Mouse (Mus musculus): Measurements from ENCODE around the gene Sec61a2. TPM values are rescaled to one million over a fixed set of nuclear protein-coding genes. Genes with fewer than 3 reads are reported as not detected.

Sec61a2 gene
- polyA plus RNA-seq, 1 experiment from 2014 or later = 144 TPM

DNA sequence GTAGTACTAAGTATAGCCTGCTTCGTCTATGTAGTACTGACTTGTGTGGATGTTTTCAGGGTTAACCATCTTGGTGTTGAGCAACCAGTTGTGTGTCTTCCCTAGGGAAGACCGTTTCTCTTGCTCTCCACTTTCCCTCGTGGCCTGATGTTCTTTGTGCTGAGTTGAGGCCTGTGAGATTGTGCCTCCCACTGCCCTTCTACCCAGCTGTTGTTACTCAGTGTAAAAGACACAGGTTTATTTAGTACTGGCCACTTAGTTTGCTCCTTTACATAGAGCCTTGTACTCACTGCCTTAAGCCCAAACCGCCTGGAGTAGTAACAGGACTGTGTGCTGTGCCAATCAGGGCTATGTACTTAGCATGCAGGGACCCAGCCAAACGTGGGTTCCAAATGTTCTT is 43.4 kb downstream of the Sec61a2 start:
- Histone ChIP-seq H3K27me3 (ENCODE audit: control insufficient read depth, insufficient read depth, low read length) (no peaks in the 10 kb centered on the region), H3K36me3 (ENCODE audit: control insufficient read depth, insufficient read depth, low read length) (peaks cover 6% of the 10 kb centered on the region), H3K9me3 (ENCODE audit: control insufficient read depth, low read length) (no peaks in the 10 kb centered on the region), H3K27ac (ENCODE audit: low read depth, low read length) (no peak overlapping the region), H3K4me1 (ENCODE audit: control insufficient read depth, insufficient read depth, low read length) (no peaks in the 10 kb centered on the region), H3K4me3 (ENCODE audit: low read depth, low read length) (no peak overlapping the region), H3K9ac (replicated peaks; ENCODE audit: low read depth, low read length) (no peak overlapping the region), H3K4me2 (ENCODE audit: low read depth, low read length) (no peak overlapping the region)
- no peak for ATAC-seq (ENCODE audit: low read depth)
- WGBS = 88% methylated on average over 5 of the region's 5 CpGs

DNA sequence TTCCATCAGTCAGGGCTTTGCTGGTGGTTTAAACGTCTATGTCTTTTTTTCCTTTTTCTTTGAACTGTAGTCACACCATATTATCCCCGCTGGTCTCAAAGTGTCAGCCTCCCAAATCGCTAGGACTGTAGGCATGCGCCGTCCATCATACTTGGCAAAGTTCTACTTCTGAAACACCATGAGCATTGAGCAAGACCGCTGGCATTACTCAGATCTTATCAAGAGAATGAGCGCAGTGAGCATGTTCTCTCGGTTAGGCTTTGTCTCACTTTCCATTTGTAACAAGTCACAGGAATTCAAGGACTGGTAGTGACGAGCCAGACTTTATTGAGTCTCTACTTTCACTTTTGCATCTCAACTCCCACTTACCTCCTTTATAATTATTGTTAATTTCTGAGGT is 44.1 kb downstream of the Sec61a2 start:
- no peak for ATAC-seq (ENCODE audit: low read depth)
- Histone ChIP-seq H3K27me3 (ENCODE audit: control insufficient read depth, insufficient read depth, low read length) (no peaks in the 10 kb centered on the region), H3K9me3 (ENCODE audit: control insufficient read depth, low read length) (no peaks in the 10 kb centered on the region), H3K9ac (replicated peaks; ENCODE audit: low read depth, low read length) (no peak overlapping the region), H3K27ac (ENCODE audit: low read depth, low read length) (no peak overlapping the region), H3K4me3 (ENCODE audit: low read depth, low read length) (no peak overlapping the region), H3K4me2 (ENCODE audit: low read depth, low read length) (no peak overlapping the region), H3K36me3 (ENCODE audit: control insufficient read depth, insufficient read depth, low read length) (peaks cover 6% of the 10 kb centered on the region), H3K4me1 (ENCODE audit: control insufficient read depth, insufficient read depth, low read length) (no peaks in the 10 kb centered on the region)
- WGBS = 94% methylated on average over 9 of the region's 9 CpGs

DNA sequence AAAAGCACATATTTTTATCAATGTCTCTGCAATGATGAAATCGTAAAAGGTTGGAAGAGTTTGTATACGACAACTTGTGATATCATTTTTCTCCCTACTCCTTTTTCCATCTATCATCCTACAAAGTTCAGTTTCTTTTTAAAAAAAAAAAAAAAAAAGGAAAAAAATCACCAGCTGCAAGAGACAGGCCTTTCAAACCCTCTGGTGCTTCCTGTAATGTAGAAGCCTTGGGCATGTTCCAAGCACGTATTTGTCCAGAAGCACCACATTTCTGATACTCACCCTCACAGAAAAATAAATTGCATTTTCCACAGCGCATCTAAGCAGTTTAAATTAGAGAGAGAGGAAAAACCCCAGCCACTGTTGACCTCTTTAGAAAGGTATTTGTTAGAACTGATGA is 49.4 kb downstream of the Sec61a2 start:
- H3K36me3 ChIP-seq (ENCODE audit: control insufficient read depth, insufficient read depth, low read length) = peaks cover 6% of the 10 kb centered on the region; the same call in 1 of the 2 replicates
- 39% methylated on average over 4 of the region's 4 CpGs for WGBS
- no peak for ATAC-seq (ENCODE audit: low read depth)
- H3K9me3 ChIP-seq (ENCODE audit: control insufficient read depth, low read length) = no peaks in the 10 kb centered on the region
- H3K9ac ChIP-seq (replicated peaks; ENCODE audit: low read depth, low read length) = no peak overlapping the region
- no peaks in the 10 kb centered on the region for H3K27me3 ChIP-seq (ENCODE audit: control insufficient read depth, insufficient read depth, low read length)
- peak overlapping the region; percentile 53 for H3K4me3 ChIP-seq (ENCODE audit: low read depth, low read length)
- peak overlapping the region; percentile 45 for H3K4me2 ChIP-seq (ENCODE audit: low read depth, low read length)
- no peak overlapping the region for H3K27ac ChIP-seq (ENCODE audit: low read depth, low read length)
- H3K4me1 ChIP-seq (ENCODE audit: control insufficient read depth, insufficient read depth, low read length) = peaks cover 4% of the 10 kb centered on the region; the same call in 1 of the 2 replicates

DNA sequence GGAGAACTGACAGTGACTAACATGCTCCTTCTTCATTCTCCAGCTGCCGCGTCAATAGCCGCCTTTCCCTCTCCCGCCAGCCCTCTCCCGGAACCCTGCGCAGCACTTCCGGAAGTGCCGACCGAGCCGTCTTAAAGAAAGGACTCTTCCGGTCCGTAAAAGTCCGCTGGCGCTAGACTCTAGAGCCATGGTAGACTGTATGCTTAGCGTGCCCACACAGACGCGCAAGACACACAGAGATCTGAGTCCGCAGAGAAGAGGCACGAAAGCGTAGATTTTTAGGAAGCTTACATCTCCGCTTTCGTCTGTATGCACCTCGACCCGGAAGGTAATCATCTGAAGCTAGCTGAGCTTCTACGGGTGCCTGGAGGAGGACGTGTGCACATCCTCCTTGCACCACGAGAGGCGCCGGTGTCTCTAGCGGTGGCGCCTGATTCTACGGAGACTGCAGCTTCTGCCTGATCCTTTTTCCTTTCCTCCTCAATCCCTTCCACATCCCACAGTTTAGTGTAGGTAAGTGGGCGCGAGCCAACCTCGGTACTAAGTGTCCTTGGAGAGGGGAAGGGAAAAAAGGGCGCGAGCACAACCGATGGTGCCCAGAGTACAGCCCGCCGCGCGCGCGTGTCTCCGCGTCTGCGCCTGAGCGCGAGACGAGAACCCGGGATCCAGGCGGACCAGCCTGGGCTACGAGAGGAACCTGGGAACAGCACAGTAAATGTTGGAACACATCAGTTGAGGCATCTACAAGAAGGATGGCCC is 50.2 kb downstream of the Sec61a2 start, which contains the start of the genes Nudt5 and Cdc123:
TSS of gene Nudt5 (plus strand) at position 147 of the 759 bp plus-strand sequence.
TSS of gene Cdc123 (minus strand) at position 292 of the 759 bp plus-strand sequence.
- Histone ChIP-seq H3K27me3 (ENCODE audit: control insufficient read depth, insufficient read depth, low read length) (no peaks in the 10 kb centered on the region), H3K27ac (ENCODE audit: low read depth, low read length) (peak within 1 kb of the TSS; percentile 78), H3K4me2 (ENCODE audit: low read depth, low read length) (peak within 1 kb of the TSS; percentile 53), H3K9me3 (ENCODE audit: control insufficient read depth, low read length) (no peaks in the 10 kb centered on the region), H3K4me1 (ENCODE audit: control insufficient read depth, insufficient read depth, low read length) (peaks cover 4% of the 10 kb centered on the region; the same call in 1 of the 2 replicates), H3K9ac (replicated peaks; ENCODE audit: low read depth, low read length) (peak within 1 kb of the TSS; percentile 60), H3K4me3 (ENCODE audit: low read depth, low read length) (peak within 1 kb of the TSS; percentile 53), H3K36me3 (ENCODE audit: control insufficient read depth, insufficient read depth, low read length) (peaks cover 13% of the 10 kb centered on the region)
- peak; percentile 98 for ATAC-seq (ENCODE audit: low read depth)
- under 1% methylated on average over 53 of the region's 53 CpGs for WGBS

DNA sequence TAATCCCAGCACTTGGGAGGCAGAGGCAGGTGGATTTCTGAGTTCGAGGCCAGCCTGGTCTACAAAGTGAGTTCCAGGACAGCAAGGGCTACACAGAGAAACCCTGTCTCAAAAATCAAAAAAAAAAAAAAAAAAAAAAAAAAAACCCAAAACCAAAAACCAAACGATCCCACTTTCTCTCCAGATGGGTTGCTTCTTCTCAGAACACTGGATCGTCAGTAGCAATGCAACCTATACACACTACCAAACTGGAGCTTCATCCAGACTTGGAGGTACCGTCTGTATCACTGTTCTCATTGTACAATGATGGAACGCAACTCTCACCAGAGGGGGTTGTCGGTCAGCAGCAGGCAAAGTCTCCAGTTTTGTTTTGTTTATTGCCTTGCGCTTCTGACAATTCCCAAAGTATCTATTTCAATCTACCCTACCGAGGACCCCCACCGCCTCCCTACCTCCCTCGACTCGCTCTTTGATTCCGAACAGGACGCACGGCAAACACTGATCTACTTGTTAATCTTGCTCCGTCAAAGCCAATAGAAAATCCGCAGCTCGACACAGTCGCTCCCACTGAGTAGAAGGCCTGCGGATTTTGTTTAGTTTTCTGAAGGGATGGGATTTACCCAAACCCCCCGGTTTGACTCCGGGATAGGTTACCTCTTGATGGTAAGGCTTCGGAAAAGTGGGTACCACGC is 50.9 kb downstream of the Sec61a2 start:
- 5% methylated on average over 23 of the region's 23 CpGs for WGBS
- Histone ChIP-seq H3K9me3 (ENCODE audit: control insufficient read depth, low read length) (no peaks in the 10 kb centered on the region), H3K4me1 (ENCODE audit: control insufficient read depth, insufficient read depth, low read length) (peaks cover 4% of the 10 kb centered on the region; the same call in 1 of the 2 replicates), H3K36me3 (ENCODE audit: control insufficient read depth, insufficient read depth, low read length) (peaks cover 20% of the 10 kb centered on the region), H3K4me3 (ENCODE audit: low read depth, low read length) (peak overlapping the region; percentile 53), H3K27ac (ENCODE audit: low read depth, low read length) (peak overlapping the region; percentile 78), H3K9ac (replicated peaks; ENCODE audit: low read depth, low read length) (peak overlapping the region; percentile 60), H3K27me3 (ENCODE audit: control insufficient read depth, insufficient read depth, low read length) (no peaks in the 10 kb centered on the region), H3K4me2 (ENCODE audit: low read depth, low read length) (peak overlapping the region; percentile 53)
- ATAC-seq (ENCODE audit: low read depth) = peak; percentile 49

DNA sequence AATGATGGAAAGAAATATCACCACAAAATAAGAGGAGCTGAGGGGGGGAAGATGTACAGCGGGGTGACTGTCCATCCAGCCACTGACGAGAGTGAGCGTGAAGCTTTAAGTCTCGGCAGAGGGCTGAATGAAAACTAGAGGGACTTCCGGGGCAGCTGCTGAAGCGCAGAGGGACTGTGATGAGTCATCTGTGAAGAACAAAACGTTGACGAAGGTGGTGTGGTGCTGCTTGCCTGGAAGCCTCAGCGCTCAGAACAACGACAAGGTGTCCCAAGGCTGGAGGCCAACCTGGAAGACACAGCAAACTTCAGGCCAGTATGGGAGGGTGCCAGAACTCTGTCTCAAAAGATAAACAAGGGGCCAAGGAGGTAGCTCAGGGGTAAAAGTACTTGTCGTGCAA is 54.4 kb downstream of the Sec61a2 start:
- no peak overlapping the region for H3K4me2 ChIP-seq (ENCODE audit: low read depth, low read length)
- H3K4me3 ChIP-seq (ENCODE audit: low read depth, low read length) = no peak overlapping the region
- H3K4me1 ChIP-seq (ENCODE audit: control insufficient read depth, insufficient read depth, low read length) = peaks cover under 1% of the 10 kb centered on the region; the same call in 1 of the 2 replicates
- no peak for ATAC-seq (ENCODE audit: low read depth)
- H3K27ac ChIP-seq (ENCODE audit: low read depth, low read length) = no peak overlapping the region
- no peak overlapping the region for H3K9ac ChIP-seq (replicated peaks; ENCODE audit: low read depth, low read length)
- 97% methylated on average over 11 of the region's 11 CpGs for WGBS
- peaks cover 20% of the 10 kb centered on the region for H3K36me3 ChIP-seq (ENCODE audit: control insufficient read depth, insufficient read depth, low read length)
- H3K9me3 ChIP-seq (ENCODE audit: control insufficient read depth, low read length) = no peaks in the 10 kb centered on the region
- H3K27me3 ChIP-seq (ENCODE audit: control insufficient read depth, insufficient read depth, low read length) = no peaks in the 10 kb centered on the region

DNA sequence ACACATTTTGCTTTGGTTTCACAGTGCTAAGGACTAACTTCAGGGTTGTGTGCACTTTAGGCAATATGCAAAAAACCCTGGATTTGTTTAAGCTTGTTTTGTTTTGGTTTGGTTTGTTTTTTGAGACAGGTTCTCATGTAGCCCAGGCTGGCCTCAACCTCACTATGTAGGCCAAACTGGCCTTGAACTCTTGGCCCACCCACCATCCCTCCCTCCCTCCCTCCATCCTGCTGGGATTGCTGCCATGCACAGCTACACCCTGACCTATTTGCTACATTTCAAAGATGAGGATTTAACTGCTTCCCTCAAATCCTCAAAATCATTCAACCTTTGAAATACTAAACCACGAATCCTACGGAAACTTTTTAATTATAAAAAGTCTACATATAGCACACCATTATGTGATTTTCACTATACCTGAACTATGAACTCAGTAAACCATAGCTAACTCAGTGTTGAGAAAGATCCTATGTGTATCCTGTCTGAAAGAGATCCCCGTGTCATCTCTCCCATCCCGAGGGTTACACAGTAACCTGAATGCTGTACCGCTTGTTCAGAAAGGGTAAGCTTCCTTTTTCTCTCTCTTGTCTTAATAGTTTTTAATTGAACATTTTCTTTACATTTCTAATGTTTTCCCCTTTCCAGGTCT is 69.8 kb downstream of the Sec61a2 start:
- H3K4me3 ChIP-seq (ENCODE audit: low read depth, low read length) = no peak overlapping the region
- ATAC-seq (ENCODE audit: low read depth) = no peak
- no peak overlapping the region for H3K4me2 ChIP-seq (ENCODE audit: low read depth, low read length)
- H3K36me3 ChIP-seq (ENCODE audit: control insufficient read depth, insufficient read depth, low read length) = peaks cover 31% of the 10 kb centered on the region
- no peaks in the 10 kb centered on the region for H3K4me1 ChIP-seq (ENCODE audit: control insufficient read depth, insufficient read depth, low read length)
- no peak overlapping the region for H3K27ac ChIP-seq (ENCODE audit: low read depth, low read length)
- 94% methylated on average over 5 of the region's 5 CpGs for WGBS
- no peak overlapping the region for H3K9ac ChIP-seq (replicated peaks; ENCODE audit: low read depth, low read length)
- H3K9me3 ChIP-seq (ENCODE audit: control insufficient read depth, low read length) = no peaks in the 10 kb centered on the region
- H3K27me3 ChIP-seq (ENCODE audit: control insufficient read depth, insufficient read depth, low read length) = no peaks in the 10 kb centered on the region

DNA sequence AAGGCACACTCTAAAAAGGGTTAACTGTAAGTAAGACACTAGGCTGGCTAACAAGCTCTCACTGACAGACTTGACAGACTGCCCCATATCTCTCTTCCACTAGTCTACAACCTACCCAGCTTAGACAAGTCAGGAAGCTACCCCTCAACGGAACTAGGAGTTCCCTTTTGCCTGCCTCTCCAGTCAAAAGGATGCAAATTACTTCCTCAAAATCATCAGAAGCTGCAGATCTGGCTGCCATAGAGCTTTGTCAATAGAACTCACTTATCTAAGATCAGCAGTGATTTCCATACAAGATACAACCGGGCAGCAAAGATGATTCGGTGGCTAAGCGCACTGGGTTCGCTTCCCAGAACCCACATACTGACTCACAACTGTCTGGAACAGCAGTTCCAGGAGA is 70.5 kb downstream of the Sec61a2 start:
- no peak for ATAC-seq (ENCODE audit: low read depth)
- H3K9ac ChIP-seq (replicated peaks; ENCODE audit: low read depth, low read length) = no peak overlapping the region
- H3K27ac ChIP-seq (ENCODE audit: low read depth, low read length) = no peak overlapping the region
- 90% methylated on average over 5 of the region's 5 CpGs for WGBS
- H3K4me3 ChIP-seq (ENCODE audit: low read depth, low read length) = no peak overlapping the region
- peaks cover 34% of the 10 kb centered on the region for H3K36me3 ChIP-seq (ENCODE audit: control insufficient read depth, insufficient read depth, low read length)
- H3K27me3 ChIP-seq (ENCODE audit: control insufficient read depth, insufficient read depth, low read length) = no peaks in the 10 kb centered on the region
- H3K9me3 ChIP-seq (ENCODE audit: control insufficient read depth, low read length) = no peaks in the 10 kb centered on the region
- no peak overlapping the region for H3K4me2 ChIP-seq (ENCODE audit: low read depth, low read length)
- H3K4me1 ChIP-seq (ENCODE audit: control insufficient read depth, insufficient read depth, low read length) = no peaks in the 10 kb centered on the region

Measured in neural tube, embryonic 14.5 days (tissue).